Mouse (Mus musculus): ENCODE data around the gene Disc1. TPM values are rescaled to one million over a fixed set of nuclear protein-coding genes. Genes with fewer than 3 reads are reported as not detected.

Gene Disc1
- total RNA-seq, 2 experiments from 2014 or later, result 0.84 to 1.3 TPM

DNA sequence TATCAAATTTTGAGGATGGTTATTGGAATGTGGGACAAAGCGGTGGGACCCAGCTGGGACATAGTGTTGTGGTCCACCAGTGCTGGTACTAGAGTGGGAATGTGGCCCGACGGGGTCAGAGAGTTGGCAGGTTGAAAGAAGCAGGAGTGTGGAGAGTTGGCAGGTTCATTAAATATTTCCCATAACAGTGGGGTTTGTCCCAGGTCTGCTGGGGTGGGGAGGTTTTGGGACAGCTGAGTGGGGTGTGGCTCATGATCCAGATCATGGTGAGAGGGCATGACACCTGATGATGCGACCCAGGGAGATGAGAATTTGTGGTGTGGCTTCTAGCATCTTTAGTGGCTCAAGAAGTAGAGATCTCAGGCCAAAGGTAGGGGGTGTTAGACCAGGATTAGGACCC, 199.0 kb downstream of the Disc1 start:
- Histone ChIP-seq H3K27ac (peak overlapping the region; percentile 84), H3K4me3 (no peak overlapping the region)
- intact Hi-C loops (cut with DNase I), result no loop called here
- DNase-seq, result no peak
- no peak for TF ChIP-seq CTCF (IDR thresholded peaks at IDR 0.05)

- no peak for TF ChIP-seq CTCF (IDR thresholded peaks at IDR 0.05)
- DNase-seq, result no peak
- peak overlapping the region; percentile 84 for H3K27ac ChIP-seq
- intact Hi-C loops (cut with DNase I), result no loop called here
- H3K4me3 ChIP-seq, result peak overlapping the region; percentile 74
These were observed 199.6 kb downstream of the Disc1 start for GRCm38 (mm10) chr8:125253505-125254180.

GRCm38 (mm10) chr8:125254188-125255005, 200.4 kb downstream of the Disc1 start:
- TF ChIP-seq CTCF (IDR thresholded peaks at IDR 0.05), result no peak
- peak overlapping the region; percentile 84 for H3K27ac ChIP-seq
- peak overlapping the region; percentile 74 for H3K4me3 ChIP-seq
- intact Hi-C loops (cut with DNase I), result no loop called here
- DNase-seq, result peak; percentile 87

GRCm38 (mm10) chr8:125255006-125255685, 201.2 kb downstream of the Disc1 start:
- Histone ChIP-seq H3K27ac (peak overlapping the region; percentile 84; the same call in 1 of the 2 replicates), H3K4me3 (peak overlapping the region; percentile 74)
- no peak for DNase-seq
- no peak for TF ChIP-seq CTCF (IDR thresholded peaks at IDR 0.05)
- intact Hi-C loops (cut with DNase I), result no loop called here

- TF ChIP-seq CTCF (IDR thresholded peaks at IDR 0.05), result no peak
- no peak overlapping the region for H3K27ac ChIP-seq
- H3K4me3 ChIP-seq, result no peak overlapping the region
- intact Hi-C loops (cut with DNase I), result no loop called here
- peak; percentile 29 for DNase-seq
These were observed 203.7 kb downstream of the Disc1 start for GRCm38 (mm10) chr8:125257660-125258059.

DNA sequence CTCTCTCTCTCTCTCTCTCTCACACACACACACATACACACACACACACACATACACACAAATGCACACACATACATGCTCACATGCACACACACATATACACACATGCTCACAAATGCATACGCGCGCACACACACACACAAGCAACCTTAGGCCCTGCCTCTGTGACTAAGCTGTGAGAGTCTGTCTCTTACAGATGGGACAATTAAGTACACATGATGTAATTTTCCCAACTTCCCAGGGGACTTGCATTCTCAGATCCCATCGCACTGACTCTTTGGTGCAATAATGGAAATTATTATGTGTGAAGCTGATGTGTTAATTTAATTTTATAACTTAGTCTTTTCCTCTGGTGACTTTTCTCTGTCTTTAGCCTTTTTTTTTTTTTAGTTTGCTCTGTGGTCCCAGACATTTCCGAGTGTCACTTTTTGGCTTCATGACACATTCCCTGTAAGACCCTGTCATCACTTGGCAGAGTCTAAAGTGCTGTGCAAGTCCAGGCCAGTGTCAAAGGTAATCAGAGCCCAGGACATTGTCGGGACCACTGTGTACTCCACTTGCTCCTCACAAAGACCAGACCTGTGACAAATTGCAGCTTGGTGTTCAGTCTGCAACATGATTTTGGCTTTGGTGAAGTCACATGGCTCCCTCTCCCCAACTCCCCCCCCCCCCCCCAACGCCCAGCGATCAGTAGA, 205.0 kb downstream of the Disc1 start:
- no peak for DNase-seq
- no peak overlapping the region for H3K27ac ChIP-seq
- no peak for TF ChIP-seq CTCF (IDR thresholded peaks at IDR 0.05)
- intact Hi-C loops (cut with DNase I), result no loop called here
- no peak overlapping the region for H3K4me3 ChIP-seq

- intact Hi-C loops (cut with DNase I), result no loop called here
These were observed 214.2 kb downstream of the Disc1 start for GRCm38 (mm10) chr8:125268181-125268705.

GRCm38 (mm10) chr8:125270292-125270691, 216.3 kb downstream of the Disc1 start:
- H3K4me3 ChIP-seq, result no peak overlapping the region
- no peak overlapping the region for H3K27ac ChIP-seq
- intact Hi-C loops (cut with DNase I), result no loop called here
- TF ChIP-seq CTCF (IDR thresholded peaks at IDR 0.05), result no peak
- no peak for DNase-seq

More at GRCm38 (mm10) chr8:125268181-125268705, 214.2 kb downstream of the Disc1 start:
- no peak for TF ChIP-seq CTCF (IDR thresholded peaks at IDR 0.05)
- no peak for DNase-seq
- no peak overlapping the region for H3K4me3 ChIP-seq
- H3K27ac ChIP-seq, result no peak overlapping the region

DNA sequence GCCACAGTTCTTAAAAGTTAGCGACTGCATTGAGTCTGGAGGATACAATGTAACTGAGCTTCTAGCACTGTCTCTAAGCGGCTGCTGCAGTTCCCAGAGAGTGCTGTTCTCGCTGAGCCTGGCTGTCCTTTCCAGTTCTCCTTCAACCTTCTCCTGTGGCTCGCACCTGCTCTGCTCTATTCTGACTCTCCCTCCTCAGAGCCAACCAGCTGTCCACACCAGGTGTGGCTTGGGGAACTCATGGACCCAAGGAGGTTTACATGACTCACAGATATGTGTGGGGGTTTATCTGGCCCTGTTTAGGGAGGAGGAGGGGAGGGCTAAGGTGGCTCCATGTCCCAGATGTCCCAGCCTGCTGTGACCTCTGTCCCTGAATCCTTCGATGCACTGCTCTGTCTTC, 217.4 kb downstream of the Disc1 start:
- no peak overlapping the region for H3K4me3 ChIP-seq
- DNase-seq, result peak; percentile 40
- intact Hi-C loops (cut with DNase I), result no loop called here
- peak overlapping the region; percentile 16; the same call in 1 of the 2 replicates for H3K27ac ChIP-seq
- no peak for TF ChIP-seq CTCF (IDR thresholded peaks at IDR 0.05)

GRCm38 (mm10) chr8:125272089-125272866, 218.3 kb downstream of the Disc1 start:
- no peak for TF ChIP-seq CTCF (IDR thresholded peaks at IDR 0.05)
- DNase-seq, result no peak
- intact Hi-C loops (cut with DNase I), result no loop called here
- Histone ChIP-seq H3K4me3 (no peak overlapping the region), H3K27ac (peak overlapping the region; percentile 38)

GRCm38 (mm10) chr8:125277071-125277682, 223.2 kb downstream of the Disc1 start:
- intact Hi-C loops (cut with DNase I), result no loop called here
- no peak for DNase-seq
- no peak for TF ChIP-seq CTCF (IDR thresholded peaks at IDR 0.05)
- H3K4me3 ChIP-seq, result no peak overlapping the region
- H3K27ac ChIP-seq, result no peak overlapping the region
